Mouse (Mus musculus): ENCODE measurements around the gene Ptpre.
"Not testable (repeated sequence)": the region's sequence is repeated elsewhere in the genome, so short reads cannot be mapped to it uniquely, and the experiment has no call there.

Ptpre gene

GRCm38 (mm10) chr7:135689396-135689795 is 152.1 kb downstream of the Ptpre start:
- DNase-seq (ENCODE audit: low spot score in 2 of 2) = no peak

- no peak for DNase-seq (ENCODE audit: low spot score in 2 of 2)
Measured at GRCm38 (mm10) chr7:135691941-135692340, 154.7 kb downstream of the Ptpre start.

- no peak for DNase-seq (ENCODE audit: low spot score in 2 of 2)
Measured at GRCm38 (mm10) chr7:135694130-135694529, 156.8 kb downstream of the Ptpre start.

GRCm38 (mm10) chr7:135694796-135695195 is 157.5 kb downstream of the Ptpre start:
- no peak for DNase-seq (ENCODE audit: low spot score in 2 of 2)

- no peak for DNase-seq (ENCODE audit: low spot score in 2 of 2)
Measured at GRCm38 (mm10) chr7:135696127-135696526, 158.8 kb downstream of the Ptpre start.

- not testable (repeated sequence) for DNase-seq (ENCODE audit: low spot score in 2 of 2)
Measured at GRCm38 (mm10) chr7:135697021-135697740, 159.9 kb downstream of the Ptpre start.

- DNase-seq (ENCODE audit: low spot score in 2 of 2) = no peak
Measured at GRCm38 (mm10) chr7:135698362-135698761, 161.1 kb downstream of the Ptpre start.

GRCm38 (mm10) chr7:135699351-135699750 is 162.1 kb downstream of the Ptpre start:
- not testable (repeated sequence) for DNase-seq (ENCODE audit: low spot score in 2 of 2)

- no peak for DNase-seq (ENCODE audit: low spot score in 2 of 2)
Measured at GRCm38 (mm10) chr7:135703600-135704148, 166.4 kb downstream of the Ptpre start.

- no peak for DNase-seq (ENCODE audit: low spot score in 2 of 2)
Measured at GRCm38 (mm10) chr7:135704251-135704650, 167.0 kb downstream of the Ptpre start.

GRCm38 (mm10) chr7:135705083-135705482 is 167.8 kb downstream of the Ptpre start:
- DNase-seq (ENCODE audit: low spot score in 2 of 2) = no peak

GRCm38 (mm10) chr7:135705753-135706152 is 168.5 kb downstream of the Ptpre start:
- DNase-seq (ENCODE audit: low spot score in 2 of 2) = no peak

GRCm38 (mm10) chr7:135710702-135711101 is 173.4 kb downstream of the Ptpre start:
- DNase-seq (ENCODE audit: low spot score in 2 of 2) = no peak

- DNase-seq (ENCODE audit: low spot score in 2 of 2) = no peak
Measured at GRCm38 (mm10) chr7:135712534-135712933, 175.3 kb downstream of the Ptpre start.

GRCm38 (mm10) chr7:135713326-135713725 is 176.0 kb downstream of the Ptpre start:
- DNase-seq (ENCODE audit: low spot score in 2 of 2) = no peak

GRCm38 (mm10) chr7:135715166-135715565 is 177.9 kb downstream of the Ptpre start:
- no peak for DNase-seq (ENCODE audit: low spot score in 2 of 2)

- peak in 1 of 2 experiments; percentile 20 for DNase-seq (ENCODE audit: low spot score in 2 of 2)
Measured at GRCm38 (mm10) chr7:135715642-135716444, 178.6 kb downstream of the Ptpre start, which contains the start of gene Mki67. Mki67 (minus strand) TSS chr7:135716361.

GRCm38 (mm10) chr7:135716445-135716877 is 179.2 kb downstream of the Ptpre start:
- peak; percentile 77 to 86 for DNase-seq (ENCODE audit: low spot score in 2 of 2)

- DNase-seq (ENCODE audit: low spot score in 2 of 2) = no peak
Measured at GRCm38 (mm10) chr7:135716968-135717557, 179.8 kb downstream of the Ptpre start.

GRCm38 (mm10) chr7:135721436-135721992 is 184.2 kb downstream of the Ptpre start:
- no peak for DNase-seq (ENCODE audit: low spot score in 2 of 2)

GRCm38 (mm10) chr7:135722011-135722838 is 184.9 kb downstream of the Ptpre start:
- no peak for DNase-seq (ENCODE audit: low spot score in 2 of 2)
